Mouse (Mus musculus) myocyte (in vitro differentiated cells): ENCODE data around the gene Slc17a8.

Source experiments
- MAX ChIP-seq: IDR thresholded peaks from one replicate; pipeline ENCODE4 v1.6.1; 2011; ENCODE audit warnings: low read depth, mild to moderate bottlenecking, control low read depth
- MYOG ChIP-seq, 3 experiments: IDR thresholded peaks; one replicate each; pipeline ENCODE4 v1.6.1; 2011; ENCODE audit warnings: control low read depth in 2 of 3, low read depth in 2 of 3, mild to moderate bottlenecking in 2 of 3; ENCODE audit not compliant: insufficient read length in 2 of 3, control insufficient read depth in 1 of 3, insufficient read depth in 1 of 3
- POLR2A ChIP-seq: IDR thresholded peaks from one replicate; pipeline ENCODE4 v1.6.1; 2011; ENCODE audit warnings: low read depth, mild to moderate bottlenecking, control low read depth, moderate library complexity; ENCODE audit not compliant: insufficient read length

GRCm38 (mm10) chr10:89548028-89548427, 73.0 kb downstream of the Slc17a8 start:
- TF ChIP-seq POLR2A = no peak
- no peak for TF ChIP-seq MAX
- no peak for TF ChIP-seq MYOG (IDR thresholded peaks at IDR 0.05; ENCODE audit: control insufficient read depth in 1 of 3, insufficient read depth in 1 of 3, insufficient read length in 2 of 3, low read depth in 2 of 3)
